Mouse (Mus musculus) heart, embryonic 11.5 days (tissue): Measurements from ENCODE around the gene Plpp7. TPM values are rescaled to one million over a fixed set of nuclear protein-coding genes. Genes with fewer than 3 reads are reported as not detected.

Source experiments
- ATAC-seq: fragments of 200-750 bp; cut with Nextera tagmentation; replicated peaks from 2 replicates; pipeline ENCODE4 v1.8.0; 2017; ENCODE audit warnings: moderate library complexity; ENCODE audit not compliant: insufficient number of reproducible peaks, low FRiP score, low TSS enrichment
- H3K27ac ChIP-seq: fragments of 300-500 bp; sonication (generic); 2 replicates; pipeline ENCODE4 v1.5.1; 2014; ENCODE audit warnings: mild to moderate bottlenecking, low read depth, low read length
- H3K27me3 ChIP-seq: fragments of 300-500 bp; sonication (generic); 2 replicates; pipeline ENCODE4 v1.6.1; 2014; ENCODE audit warnings: mild to moderate bottlenecking, low read length, mixed read lengths; ENCODE audit not compliant: control insufficient read depth, insufficient read depth
- H3K36me3 ChIP-seq: fragments of 300-500 bp; sonication (generic); 2 replicates; pipeline ENCODE4 v1.6.1; 2014; ENCODE audit warnings: mild to moderate bottlenecking, low read length, moderate library complexity, mixed read lengths; ENCODE audit not compliant: control insufficient read depth, insufficient read depth
- H3K4me1 ChIP-seq: fragments of 300-500 bp; sonication (generic); 2 replicates; pipeline ENCODE4 v1.6.1; 2014; ENCODE audit warnings: low read length; ENCODE audit not compliant: control insufficient read depth, insufficient read depth
- H3K4me2 ChIP-seq: fragments of 300-500 bp; sonication (generic); 2 replicates; pipeline ENCODE4 v1.6.1; 2014; ENCODE audit warnings: mild to moderate bottlenecking, moderate library complexity
- H3K4me3 ChIP-seq: fragments of 300-500 bp; sonication (generic); 2 replicates; pipeline ENCODE4 v1.5.1; 2014; ENCODE audit warnings: low read depth, low read length
- H3K9ac ChIP-seq: fragments of 300-500 bp; sonication (generic); 2 replicates; pipeline ENCODE4 v1.6.1; 2014; ENCODE audit warnings: mild to moderate bottlenecking, low read depth, low read length, moderate library complexity
- H3K9me3 ChIP-seq: fragments of 300-500 bp; sonication (generic); replicated peaks from 2 replicates; pipeline ENCODE4 v1.6.1; 2016; ENCODE audit warnings: low read length; ENCODE audit not compliant: control insufficient read depth
- WGBS: fragments of 180-500 bp; shearing (Covaris S2); extraction: QIAGEN DNeasy Blood & Tissue Kit; methylation state at CpG from one replicate; pipeline ENCODE4 v1.1.7; 2014; ENCODE audit not compliant: insufficient replicate concordance; 5-methylcytosine and 5-hydroxymethylcytosine counted together
- polyA plus RNA-seq: library from polyadenylated mRNA; unstranded; fragments of >200 nt; fragmentation: Nextera tagmentation; extraction: Ambion mirVana; gene quantifications from 2 replicates; pipeline ENCODE4 v1.2.1, GENCODE M21; 2014

Gene Plpp7
- polyA plus RNA-seq, 1 experiment from 2014 or later = 10.0 TPM

DNA sequence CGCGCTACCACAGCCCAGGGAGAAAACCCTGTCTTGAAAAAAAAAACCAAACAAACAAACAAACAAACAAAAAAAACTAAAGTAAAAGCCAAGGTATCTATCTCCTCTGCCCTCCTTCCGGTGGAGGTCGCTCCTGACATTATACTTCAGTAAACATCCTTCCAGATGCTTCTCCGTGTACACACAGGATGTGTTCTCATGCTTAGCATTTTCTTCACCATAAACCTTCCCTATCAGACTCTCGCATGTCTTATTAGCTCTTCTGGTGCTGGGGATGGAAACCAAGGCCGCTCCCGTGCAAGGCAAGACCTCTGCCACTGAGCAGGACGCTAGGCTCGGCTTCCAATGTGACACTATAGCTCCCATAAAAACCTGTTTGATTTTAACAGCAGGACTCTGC lies 17.6 kb upstream of the Plpp7 start:
- Histone ChIP-seq H3K36me3 (0 out of 2 replicates have a peak, but pooled peaks cover 3% of the 10 kb centered on the region), H3K4me3 (peak overlapping the region; percentile 87), H3K9me3 (no peaks in the 10 kb centered on the region), H3K4me2 (peak overlapping the region; percentile 100), H3K27me3 (no peaks in the 10 kb centered on the region), H3K27ac (peak overlapping the region; percentile 92), H3K4me1 (peaks cover 43% of the 10 kb centered on the region), H3K9ac (peak overlapping the region; percentile 50)
- ATAC-seq = no peak
- WGBS = 75% methylated on average over 10 of the region's 10 CpGs

DNA sequence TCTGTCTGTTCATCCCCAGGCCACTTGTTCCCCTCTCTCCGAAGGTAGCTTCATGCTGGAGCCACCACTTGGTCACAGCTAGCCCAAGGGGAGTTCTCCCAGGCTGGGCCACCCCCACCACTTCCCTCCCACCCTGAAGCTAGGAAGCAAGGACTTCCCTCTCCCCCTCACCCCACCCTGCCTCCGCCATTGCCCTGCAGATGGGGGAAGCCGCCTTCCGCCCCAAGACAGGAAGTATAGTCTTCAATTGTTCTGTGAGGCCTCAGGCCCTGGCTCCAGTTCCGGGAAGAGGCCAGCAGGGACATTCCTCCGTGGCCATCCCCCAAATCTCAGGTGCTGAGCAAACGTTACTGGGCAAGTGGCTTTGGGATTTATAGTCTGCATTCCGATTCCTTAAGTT lies 16.8 kb upstream of the Plpp7 start:
- WGBS = 34% methylated on average over 8 of the region's 8 CpGs
- peak overlapping the region; percentile 92 for H3K27ac ChIP-seq
- peak overlapping the region; percentile 50 for H3K9ac ChIP-seq
- no peaks in the 10 kb centered on the region for H3K27me3 ChIP-seq
- peak overlapping the region; percentile 100 for H3K4me2 ChIP-seq
- 0 out of 2 replicates have a peak, but pooled peaks have one; percentile 25 for ATAC-seq
- H3K9me3 ChIP-seq = no peaks in the 10 kb centered on the region
- H3K36me3 ChIP-seq = no peaks in the 10 kb centered on the region
- H3K4me1 ChIP-seq = peaks cover 43% of the 10 kb centered on the region
- H3K4me3 ChIP-seq = peak overlapping the region; percentile 87

GRCm38 (mm10) chr2:32079191-32079725 lies 16.1 kb upstream of the Plpp7 start:
- Histone ChIP-seq H3K4me1 (peaks cover 42% of the 10 kb centered on the region), H3K27ac (peak overlapping the region; percentile 92), H3K9me3 (no peaks in the 10 kb centered on the region), H3K9ac (peak overlapping the region; percentile 50), H3K27me3 (no peaks in the 10 kb centered on the region), H3K4me3 (peak overlapping the region; percentile 87), H3K4me2 (peak overlapping the region; percentile 100), H3K36me3 (no peaks in the 10 kb centered on the region)
- ATAC-seq = 0 out of 2 replicates have a peak, but pooled peaks have one; percentile 6
- 63% methylated on average over 14 of the region's 14 CpGs for WGBS

- H3K4me2 ChIP-seq = peak overlapping the region; percentile 100
- 65% methylated on average over 3 of the region's 3 CpGs for WGBS
- H3K4me3 ChIP-seq = peak overlapping the region; percentile 87
- ATAC-seq = no peak
- H3K27me3 ChIP-seq = no peaks in the 10 kb centered on the region
- H3K4me1 ChIP-seq = peaks cover 39% of the 10 kb centered on the region
- H3K9me3 ChIP-seq = no peaks in the 10 kb centered on the region
- peak overlapping the region; percentile 92 for H3K27ac ChIP-seq
- no peaks in the 10 kb centered on the region for H3K36me3 ChIP-seq
- H3K9ac ChIP-seq = peak overlapping the region; percentile 50
These were observed 14.6 kb upstream of the Plpp7 start for GRCm38 (mm10) chr2:32080681-32081080.

DNA sequence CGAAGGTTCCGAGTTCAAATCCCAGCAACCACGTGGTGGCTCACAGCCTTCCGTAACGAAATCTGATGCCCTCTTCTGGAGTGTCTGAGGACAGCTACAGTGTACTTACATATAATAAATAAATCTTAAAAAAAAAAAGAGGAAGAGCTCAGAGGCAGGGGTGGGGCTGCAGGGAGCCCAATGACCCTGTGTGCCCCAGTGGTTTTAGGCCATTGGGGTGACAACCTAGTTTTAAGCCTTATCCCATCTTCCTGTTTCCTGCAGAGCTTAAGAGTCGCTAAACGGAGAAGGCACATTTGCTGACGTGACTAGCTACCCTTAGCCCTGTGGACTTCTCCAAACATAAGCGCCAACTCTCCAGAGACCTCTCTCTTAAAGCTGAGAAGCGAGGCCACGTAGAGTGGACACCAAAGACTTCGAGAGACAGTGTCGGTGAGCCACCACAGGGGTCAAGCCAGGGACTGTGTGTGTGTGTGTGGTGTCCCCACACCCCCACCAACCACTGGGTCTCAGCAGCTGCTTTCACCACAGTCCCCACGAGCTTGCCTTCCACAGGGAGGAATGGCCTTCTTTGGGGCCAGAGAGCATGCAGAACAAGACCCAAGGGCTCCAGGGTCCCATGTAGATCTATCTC lies 13.9 kb upstream of the Plpp7 start:
- Histone ChIP-seq H3K27me3 (0 out of 2 replicates have a peak, but pooled peaks cover under 1% of the 10 kb centered on the region), H3K4me3 (peak overlapping the region; percentile 87), H3K9ac (peak overlapping the region; percentile 95), H3K36me3 (no peaks in the 10 kb centered on the region), H3K27ac (peak overlapping the region; percentile 92), H3K4me1 (peaks cover 39% of the 10 kb centered on the region), H3K4me2 (peak overlapping the region; percentile 100), H3K9me3 (no peaks in the 10 kb centered on the region)
- ATAC-seq = no peak
- WGBS = 54% methylated on average over 14 of the region's 14 CpGs

- WGBS = 21% methylated on average over 2 of the region's 2 CpGs
- Histone ChIP-seq H3K9me3 (no peaks in the 10 kb centered on the region), H3K27ac (peak overlapping the region; percentile 92), H3K9ac (peak overlapping the region; percentile 95), H3K4me2 (peak overlapping the region; percentile 100), H3K4me3 (peak overlapping the region; percentile 87), H3K36me3 (no peaks in the 10 kb centered on the region), H3K27me3 (0 out of 2 replicates have a peak, but pooled peaks cover 2% of the 10 kb centered on the region), H3K4me1 (peaks cover 34% of the 10 kb centered on the region)
- no peak for ATAC-seq
These were observed 13.1 kb upstream of the Plpp7 start for GRCm38 (mm10) chr2:32082229-32082628.

DNA sequence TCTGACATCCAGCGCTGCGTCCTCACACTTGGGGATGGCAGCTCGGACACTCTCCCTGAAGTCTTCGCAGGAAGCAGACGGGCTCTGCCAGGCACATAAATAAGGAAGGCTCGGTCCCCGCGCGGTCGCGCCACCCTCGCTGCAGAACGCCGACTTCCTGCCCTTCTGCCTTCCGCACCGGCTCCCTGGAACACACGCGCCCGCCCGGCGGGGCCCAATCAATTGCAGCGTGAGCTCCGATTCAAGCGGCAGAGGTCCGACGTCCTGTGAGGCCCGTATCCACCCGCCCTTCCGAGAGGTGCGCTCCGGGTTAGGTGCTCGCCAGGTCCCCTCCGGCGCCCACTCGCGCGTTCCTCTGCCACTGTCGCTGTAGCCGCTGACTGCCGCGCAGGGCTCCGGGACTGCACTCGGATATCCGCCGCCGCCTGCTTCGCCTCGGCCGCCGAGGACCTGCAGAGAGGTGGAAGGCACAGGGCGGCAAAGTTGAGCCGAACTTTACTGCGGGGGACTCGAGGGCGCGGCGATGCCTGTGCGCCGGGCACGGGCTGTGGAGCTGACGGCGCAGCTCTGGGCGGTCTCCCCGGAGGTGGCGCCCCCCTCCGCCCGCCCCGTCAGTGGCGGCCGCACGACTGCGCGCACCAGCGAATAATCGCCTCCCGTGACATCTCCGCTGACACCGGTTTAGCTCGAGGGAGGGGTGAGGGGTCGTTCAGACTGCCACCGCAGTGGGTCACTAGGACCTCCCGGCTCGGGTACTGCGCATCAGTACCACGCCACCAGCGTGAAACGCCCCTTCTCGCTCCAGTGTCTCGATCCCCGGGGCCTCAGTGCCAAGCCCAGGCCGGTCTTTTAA lies 11.9 kb upstream of the Plpp7 start:
- ATAC-seq = peak; percentile 58
- peak overlapping the region; percentile 92 for H3K27ac ChIP-seq
- H3K4me3 ChIP-seq = peak overlapping the region; percentile 87
- no peaks in the 10 kb centered on the region for H3K36me3 ChIP-seq
- peak overlapping the region; percentile 100 for H3K4me2 ChIP-seq
- H3K4me1 ChIP-seq = peaks cover 30% of the 10 kb centered on the region
- H3K9ac ChIP-seq = peak overlapping the region; percentile 95
- H3K27me3 ChIP-seq = peaks cover 6% of the 10 kb centered on the region; the same call in 1 of the 2 replicates
- WGBS = under 1% methylated on average over 90 of the region's 91 CpGs
- H3K9me3 ChIP-seq = no peaks in the 10 kb centered on the region

GRCm38 (mm10) chr2:32084111-32084871 lies 11.0 kb upstream of the Plpp7 start, which contains the start of gene Fam78a:
Fam78a (minus strand) TSS chr2:32084857.
- peak within 1 kb of the TSS; percentile 92 for H3K27ac ChIP-seq
- peaks cover 27% of the 10 kb centered on the region for H3K4me1 ChIP-seq
- no peaks in the 10 kb centered on the region for H3K9me3 ChIP-seq
- ATAC-seq = peak; percentile 58
- peak within 1 kb of the TSS; percentile 95 for H3K9ac ChIP-seq
- peak within 1 kb of the TSS; percentile 100 for H3K4me2 ChIP-seq
- H3K36me3 ChIP-seq = no peaks in the 10 kb centered on the region
- H3K27me3 ChIP-seq = peaks cover 6% of the 10 kb centered on the region; the same call in 1 of the 2 replicates
- H3K4me3 ChIP-seq = peak within 1 kb of the TSS; percentile 87
- under 1% methylated on average over 63 of the region's 68 CpGs for WGBS
